Mouse (Mus musculus) B cell, adult (primary cell): Measurements from ENCODE around the gene Hist1h4h. TPM values are rescaled to one million over a fixed set of nuclear protein-coding genes. Genes with fewer than 3 reads are reported as not detected.

Experiments
- total RNA-seq: library from RNA; stranded (reverse); gene quantifications from 4 replicates; pipeline ENCODE4 v1.2.4, GENCODE M21; 2023; ENCODE audit not compliant: inconsistent age

Gene Hist1h4h
- total RNA-seq, result 380 to 493 TPM (median 419 TPM) in 4 replicates

DNA sequence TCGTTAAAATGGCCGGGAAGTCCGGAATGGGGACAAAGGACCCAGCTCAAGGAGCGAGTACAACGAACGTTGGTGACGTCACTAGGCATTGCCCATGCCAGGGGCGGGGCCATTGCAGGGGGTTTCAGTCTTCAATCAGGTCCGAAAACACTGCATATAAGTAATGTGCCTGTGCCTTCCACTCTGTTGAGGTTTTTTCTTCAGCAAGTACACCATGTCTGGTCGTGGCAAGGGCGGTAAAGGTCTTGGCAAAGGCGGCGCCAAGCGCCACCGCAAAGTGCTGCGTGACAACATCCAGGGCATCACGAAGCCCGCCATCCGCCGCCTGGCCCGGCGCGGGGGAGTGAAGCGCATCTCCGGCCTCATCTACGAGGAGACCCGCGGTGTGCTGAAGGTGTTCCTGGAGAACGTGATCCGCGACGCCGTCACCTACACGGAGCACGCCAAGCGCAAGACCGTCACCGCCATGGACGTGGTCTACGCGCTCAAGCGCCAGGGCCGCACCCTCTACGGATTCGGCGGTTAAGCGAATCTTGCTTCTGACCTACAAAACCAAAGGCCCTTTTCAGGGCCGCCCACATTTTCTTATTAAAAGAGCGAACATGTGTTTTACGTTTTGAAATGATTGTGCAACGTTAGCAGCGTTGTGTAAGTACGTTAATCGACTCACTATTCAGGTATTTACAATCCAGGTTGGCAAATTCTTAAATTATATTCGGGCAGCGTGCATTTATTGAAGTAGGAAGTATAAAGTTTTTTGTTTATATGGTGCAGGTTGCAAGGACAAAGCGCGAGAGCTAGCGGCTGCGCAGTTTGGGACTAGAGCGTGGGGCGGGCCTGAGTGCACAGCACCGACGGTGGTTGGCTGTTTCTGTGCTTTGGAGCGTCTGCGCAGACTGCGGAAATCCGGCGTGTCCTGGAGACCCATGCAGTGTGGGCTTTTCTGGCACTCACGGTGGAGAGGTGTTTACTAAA is at the start of gene Hist1h4h:
TSS of gene Hist1h4h (plus strand) at position 150 of the 975 bp plus-strand sequence.

GRCm38 (mm10) chr13:23488400-23489322 is 42.2 kb upstream of the Hist1h4h start, which contains the start of gene Btn2a2:
Gene Btn2a2, minus strand, starts transcription at chr13:23488857.

DNA sequence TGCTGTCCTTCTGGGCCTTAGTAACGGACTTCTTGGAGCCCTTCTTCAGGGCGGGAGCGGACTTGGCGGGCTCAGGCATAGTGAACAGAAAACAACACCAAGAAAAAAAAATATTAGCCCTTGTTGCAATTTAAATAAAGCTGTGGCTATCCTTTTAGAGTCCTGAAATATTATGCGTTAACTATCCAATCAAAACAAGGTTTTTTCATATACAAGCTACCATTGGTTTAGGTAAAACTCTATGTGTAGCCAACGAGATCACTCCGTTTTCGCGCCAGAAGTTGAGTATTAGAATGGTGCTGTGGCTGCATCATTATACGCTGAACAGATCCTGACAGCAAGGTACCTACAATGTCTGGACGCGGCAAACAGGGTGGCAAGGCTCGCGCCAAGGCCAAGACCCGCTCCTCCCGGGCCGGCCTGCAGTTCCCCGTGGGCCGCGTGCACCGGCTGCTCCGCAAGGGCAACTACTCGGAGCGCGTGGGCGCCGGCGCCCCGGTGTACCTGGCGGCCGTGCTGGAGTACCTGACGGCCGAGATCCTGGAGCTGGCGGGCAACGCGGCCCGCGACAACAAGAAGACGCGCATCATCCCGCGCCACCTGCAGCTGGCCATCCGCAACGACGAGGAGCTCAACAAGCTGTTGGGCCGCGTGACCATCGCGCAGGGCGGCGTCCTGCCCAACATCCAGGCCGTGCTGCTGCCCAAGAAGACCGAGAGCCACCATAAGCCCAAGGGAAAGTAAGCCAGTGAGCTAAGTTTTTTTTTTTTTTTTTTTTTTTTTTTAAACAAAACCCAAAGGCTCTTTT is 2.9 kb downstream of the Hist1h4h start, which contains the start of gene Hist1h2af:
TSS of gene Hist1h2af (plus strand) at position 347 of the 808 bp plus-strand sequence.

DNA sequence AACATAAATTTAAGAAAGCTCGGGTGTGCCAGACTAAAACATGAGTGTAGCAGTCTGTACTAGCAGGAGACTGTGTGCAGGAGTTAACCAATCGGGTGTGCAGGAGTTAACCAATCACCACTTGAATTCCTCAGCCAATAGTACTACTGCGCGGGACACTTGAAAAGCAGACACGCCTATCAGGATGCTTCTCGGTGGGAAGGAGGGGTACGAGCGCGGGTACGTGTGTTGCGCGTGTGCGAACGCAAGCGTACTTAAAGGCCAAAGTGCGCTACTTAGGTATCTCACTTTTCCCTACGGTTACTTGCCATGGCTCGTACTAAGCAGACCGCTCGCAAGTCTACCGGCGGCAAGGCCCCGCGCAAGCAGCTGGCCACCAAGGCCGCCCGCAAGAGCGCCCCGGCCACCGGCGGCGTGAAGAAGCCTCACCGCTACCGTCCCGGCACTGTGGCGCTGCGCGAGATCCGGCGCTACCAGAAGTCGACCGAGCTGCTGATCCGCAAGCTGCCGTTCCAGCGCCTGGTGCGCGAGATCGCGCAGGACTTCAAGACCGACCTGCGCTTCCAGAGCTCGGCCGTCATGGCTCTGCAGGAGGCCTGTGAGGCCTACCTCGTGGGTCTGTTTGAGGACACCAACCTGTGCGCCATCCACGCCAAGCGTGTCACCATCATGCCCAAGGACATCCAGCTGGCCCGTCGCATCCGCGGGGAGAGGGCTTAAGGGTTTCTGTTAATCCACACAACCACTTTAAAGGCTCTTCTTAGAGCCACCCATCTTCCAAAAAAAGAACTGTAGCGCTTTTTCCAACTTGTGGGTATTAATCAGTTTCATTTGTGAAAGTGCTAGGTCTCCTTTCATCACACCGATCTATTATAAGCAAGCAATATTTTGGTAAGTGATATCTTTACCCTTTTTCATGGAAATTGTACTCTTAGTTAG is 4.6 kb downstream of the Hist1h4h start, which contains the start of gene Hist1h3g:
TSS of gene Hist1h3g (plus strand) at position 286 of the 939 bp plus-strand sequence.

GRCm38 (mm10) chr13:23542999-23543607 is 12.3 kb downstream of the Hist1h4h start, which contains the start of gene Hist1h2bh:
Gene Hist1h2bh, minus strand, starts transcription at chr13:23543392.

DNA sequence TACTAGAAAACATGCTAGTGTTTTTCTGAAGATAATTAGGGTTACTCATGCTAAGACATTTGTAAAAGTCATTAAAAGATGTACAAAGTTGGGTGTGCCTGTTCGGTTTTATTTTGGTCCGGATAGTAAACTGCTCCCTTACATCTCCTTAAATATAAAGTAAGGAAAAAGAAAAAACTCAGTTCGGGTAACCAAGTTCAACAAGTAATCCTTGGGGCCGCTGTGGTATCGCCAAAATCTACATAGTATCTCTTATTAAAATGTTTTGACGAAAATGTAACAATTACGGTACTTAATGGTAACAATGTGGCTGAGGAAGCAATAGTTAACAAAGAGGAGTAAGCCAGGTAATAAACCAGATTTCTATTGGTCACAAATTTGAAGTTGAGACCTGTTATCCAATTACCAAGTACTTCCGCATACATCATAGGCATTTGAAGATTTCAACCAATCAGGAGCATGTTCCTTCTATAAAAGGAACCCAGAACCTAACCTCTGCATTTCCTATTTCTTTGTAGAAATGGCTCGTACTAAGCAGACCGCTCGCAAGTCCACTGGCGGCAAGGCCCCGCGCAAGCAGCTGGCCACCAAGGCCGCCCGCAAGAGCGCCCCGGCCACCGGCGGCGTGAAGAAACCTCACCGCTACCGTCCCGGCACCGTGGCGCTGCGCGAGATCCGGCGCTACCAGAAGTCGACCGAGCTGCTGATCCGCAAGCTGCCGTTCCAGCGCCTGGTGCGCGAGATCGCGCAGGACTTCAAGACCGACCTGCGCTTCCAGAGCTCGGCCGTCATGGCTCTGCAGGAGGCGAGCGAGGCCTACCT is 13.3 kb downstream of the Hist1h4h start, which contains the start of gene Hist1h3f:
TSS of gene Hist1h3f (plus strand) at position 88 of the 822 bp plus-strand sequence.

DNA sequence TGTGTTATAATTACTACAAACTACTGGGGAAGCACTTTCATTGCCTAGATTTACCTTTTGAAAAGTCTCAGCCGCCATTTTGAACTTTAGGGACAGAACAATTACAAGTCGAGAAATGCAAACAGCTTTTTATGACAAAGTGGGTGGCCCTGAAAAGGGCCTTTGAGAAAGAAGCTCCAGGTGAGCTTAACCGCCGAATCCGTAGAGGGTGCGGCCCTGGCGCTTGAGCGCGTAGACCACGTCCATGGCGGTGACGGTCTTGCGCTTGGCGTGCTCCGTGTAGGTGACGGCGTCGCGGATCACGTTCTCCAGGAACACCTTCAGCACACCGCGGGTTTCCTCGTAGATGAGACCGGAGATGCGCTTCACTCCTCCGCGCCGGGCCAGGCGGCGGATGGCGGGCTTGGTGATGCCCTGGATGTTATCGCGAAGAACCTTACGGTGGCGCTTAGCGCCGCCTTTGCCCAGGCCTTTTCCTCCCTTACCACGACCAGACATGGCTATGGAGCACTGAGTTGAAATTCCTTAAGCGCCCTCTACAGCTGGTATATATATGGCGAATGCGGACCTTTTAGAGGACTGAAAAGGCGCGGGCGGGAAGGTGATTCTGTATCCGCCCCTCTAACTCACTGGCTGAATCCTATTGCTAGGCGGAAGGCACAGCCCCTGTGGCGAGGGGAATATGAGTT is 20.4 kb downstream of the Hist1h4h start, which contains the start of gene Hist1h4f:
TSS of gene Hist1h4f (minus strand) at position 503 of the 689 bp plus-strand sequence.

GRCm38 (mm10) chr13:23552962-23553361 is 22.1 kb downstream of the Hist1h4h start, which contains the start of gene Hist1h1d:
Gene Hist1h1d, plus strand, starts transcription at chr13:23553262.

DNA sequence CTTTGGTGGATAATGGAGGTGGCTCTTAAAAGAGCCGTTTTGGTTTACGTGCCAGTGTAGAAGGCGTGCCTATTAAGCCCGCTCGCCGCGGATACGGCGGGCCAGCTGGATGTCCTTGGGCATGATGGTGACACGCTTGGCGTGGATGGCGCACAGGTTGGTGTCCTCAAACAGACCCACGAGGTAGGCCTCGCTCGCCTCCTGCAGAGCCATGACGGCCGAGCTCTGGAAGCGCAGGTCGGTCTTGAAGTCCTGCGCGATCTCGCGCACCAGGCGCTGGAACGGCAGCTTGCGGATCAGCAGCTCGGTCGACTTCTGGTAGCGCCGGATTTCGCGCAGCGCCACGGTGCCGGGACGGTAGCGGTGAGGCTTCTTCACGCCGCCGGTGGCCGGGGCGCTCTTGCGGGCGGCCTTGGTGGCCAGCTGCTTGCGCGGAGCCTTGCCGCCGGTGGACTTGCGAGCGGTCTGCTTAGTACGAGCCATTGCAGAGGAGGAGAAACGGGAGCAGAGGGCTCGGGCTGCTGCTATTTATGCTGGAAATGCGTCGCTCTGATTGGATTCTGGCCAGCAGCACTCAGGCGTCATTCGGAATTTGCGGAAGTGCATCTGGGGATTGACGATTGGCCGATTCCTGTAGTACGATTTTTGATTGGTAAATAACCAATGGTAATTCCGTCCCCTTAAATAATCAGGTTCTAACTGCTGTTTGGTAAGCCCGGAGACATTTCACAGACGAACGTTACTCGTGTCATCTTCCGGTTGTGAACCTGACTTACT is 31.2 kb downstream of the Hist1h4h start, which contains the start of gene Hist1h3e:
TSS of gene Hist1h3e (minus strand) at position 487 of the 777 bp plus-strand sequence.

DNA sequence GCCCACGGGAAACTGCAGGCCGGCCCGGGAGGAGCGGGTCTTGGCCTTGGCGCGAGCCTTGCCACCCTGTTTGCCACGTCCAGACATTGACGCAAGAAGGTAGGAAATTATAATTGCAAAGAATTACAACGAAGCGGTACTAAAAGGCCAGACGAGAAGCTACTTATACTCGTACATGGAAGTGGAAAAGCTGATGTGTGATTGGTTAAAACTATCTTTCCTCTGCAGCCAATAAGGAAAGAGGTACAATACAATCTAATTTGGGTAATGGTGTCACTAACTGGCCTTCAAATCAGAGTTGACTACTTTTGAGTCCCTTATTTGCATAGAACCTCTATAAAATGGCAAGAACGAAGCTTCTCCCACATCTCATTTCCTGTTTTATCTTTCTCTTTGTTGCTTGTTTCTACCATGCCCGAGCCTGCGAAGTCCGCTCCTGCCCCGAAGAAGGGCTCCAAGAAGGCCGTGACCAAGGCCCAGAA is 40.2 kb downstream of the Hist1h4h start, which contains the start of the genes Hist1h2ae and Hist1h2bg:
TSS of gene Hist1h2ae (minus strand) at position 199 of the 482 bp plus-strand sequence.
TSS of gene Hist1h2bg (plus strand) at position 375 of the 482 bp plus-strand sequence.

DNA sequence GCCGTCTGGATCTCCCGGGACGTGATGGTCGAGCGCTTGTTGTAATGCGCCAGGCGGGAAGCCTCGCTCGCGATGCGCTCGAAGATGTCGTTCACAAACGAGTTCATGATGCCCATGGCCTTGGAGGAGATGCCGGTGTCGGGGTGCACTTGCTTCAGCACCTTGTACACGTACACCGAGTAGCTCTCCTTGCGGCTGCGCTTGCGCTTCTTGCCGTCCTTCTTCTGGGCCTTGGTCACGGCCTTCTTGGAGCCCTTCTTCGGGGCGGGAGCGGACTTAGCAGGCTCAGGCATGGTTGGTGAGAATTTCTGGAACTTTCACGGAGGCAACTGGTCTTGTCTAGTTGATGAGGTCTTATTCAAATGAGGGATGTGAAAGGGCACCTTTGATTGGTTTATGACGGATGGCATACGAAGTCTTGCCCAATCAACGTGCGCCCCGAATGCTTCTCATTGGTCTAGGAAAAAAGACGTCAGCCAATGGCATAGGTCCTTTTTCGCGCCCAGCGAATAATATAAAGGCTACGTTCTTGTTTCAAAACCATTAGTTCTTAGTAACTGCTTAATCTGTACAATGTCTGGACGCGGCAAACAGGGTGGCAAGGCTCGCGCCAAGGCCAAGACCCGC is 43.2 kb downstream of the Hist1h4h start, which contains the start of the genes Hist1h2bf and Hist1h2ad:
TSS of gene Hist1h2bf (minus strand) at position 299 of the 627 bp plus-strand sequence.
TSS of gene Hist1h2ad (plus strand) at position 484 of the 627 bp plus-strand sequence.

DNA sequence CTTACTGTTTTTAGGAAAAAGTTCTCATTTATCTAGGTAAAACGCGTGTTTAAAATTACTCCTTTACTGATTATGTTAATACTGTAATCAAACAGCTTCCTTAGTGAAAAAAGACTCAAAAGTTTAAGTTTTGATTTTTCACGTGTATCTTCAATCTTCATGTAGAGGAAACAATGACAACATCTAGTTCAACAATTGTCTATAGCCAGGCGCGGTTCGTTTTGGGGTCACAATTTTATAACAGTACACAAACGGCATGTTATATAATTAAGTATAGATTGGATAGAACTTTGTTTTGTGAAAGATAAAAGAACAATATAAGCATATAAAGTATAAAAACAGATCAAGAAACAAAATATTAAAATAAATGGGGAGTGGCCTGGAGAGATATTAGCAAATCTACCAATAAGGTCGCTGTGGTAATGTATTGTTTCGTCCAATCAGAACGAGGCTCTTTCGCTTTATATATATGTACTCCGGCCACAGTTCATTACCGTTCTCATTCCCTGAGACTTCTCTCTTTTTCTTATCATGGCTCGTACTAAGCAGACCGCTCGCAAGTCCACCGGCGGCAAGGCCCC is 44.5 kb downstream of the Hist1h4h start, which contains the start of gene Hist1h3d:
TSS of gene Hist1h3d (plus strand) at position 493 of the 581 bp plus-strand sequence.

